Mouse (Mus musculus) heart, postnatal 0 days (tissue): ENCODE measurements at regions not wholly inside any gene's neighbourhood (a gene's known extent, or its start where the extent isn't known, plus 50 kb on each side); places are given as distances from the start of the nearest gene placed in this dataset.

Source experiments
- ATAC-seq: fragments of 200-750 bp; cut with Nextera tagmentation; 2 replicates; pipeline ENCODE4 v1.8.0; 2017; ENCODE audit warnings: low read depth, moderate number of reproducible peaks, moderate library complexity; ENCODE audit not compliant: insufficient read depth
- DNase-seq: peaks from one replicate; pipeline ENCODE4 v3.0.0-alpha.2; 2016; ENCODE audit warnings: low spot score
- H3K27ac ChIP-seq: fragments of 300-500 bp; sonication (generic); 2 replicates; pipeline ENCODE4 v1.5.1; 2014; ENCODE audit warnings: low read depth, mild to moderate bottlenecking
- H3K27me3 ChIP-seq: fragments of 300-500 bp; sonication (generic); 2 replicates; pipeline ENCODE4 v1.6.1; 2014; ENCODE audit warnings: low read length, mixed read lengths; ENCODE audit not compliant: control insufficient read depth, insufficient read depth
- H3K36me3 ChIP-seq: fragments of 300-500 bp; sonication (generic); replicated peaks from 2 replicates; pipeline ENCODE4 v1.6.1; 2014; ENCODE audit warnings: low read length, mixed read lengths; ENCODE audit not compliant: control insufficient read depth, insufficient read depth
- H3K4me1 ChIP-seq: fragments of 300-500 bp; sonication (generic); 2 replicates; pipeline ENCODE4 v1.6.1; 2014; ENCODE audit warnings: antibody characterized with exemption; ENCODE audit not compliant: control insufficient read depth, insufficient read depth
- H3K4me2 ChIP-seq: fragments of 300-500 bp; sonication (generic); 2 replicates; pipeline ENCODE4 v1.6.1; 2014; ENCODE audit warnings: low read depth, mild to moderate bottlenecking, low read length, moderate library complexity
- H3K4me3 ChIP-seq: fragments of 300-500 bp; sonication (generic); 2 replicates; pipeline ENCODE4 v1.5.1; 2014; ENCODE audit warnings: low read depth, low read length
- H3K9ac ChIP-seq: fragments of 300-500 bp; sonication (generic); replicated peaks from 2 replicates; pipeline ENCODE4 v1.6.1; 2014; ENCODE audit warnings: low read depth, low read length, mixed read lengths
- H3K9me3 ChIP-seq: fragments of 300-500 bp; sonication (generic); replicated peaks from 2 replicates; pipeline ENCODE4 v1.6.1; 2016; ENCODE audit warnings: low read length; ENCODE audit not compliant: control insufficient read depth
- CTCF ChIP-seq: IDR thresholded peaks from 2 replicates; pipeline ENCODE4 v1.5.1; 2016; ENCODE audit warnings: antibody characterized with exemption, control low read depth, low read depth
- EP300 ChIP-seq: IDR thresholded peaks from 2 replicates; pipeline ENCODE4 v1.6.1; 2016; ENCODE audit warnings: antibody characterized with exemption, low read depth
- WGBS: fragments of 180-500 bp; shearing (Covaris S2); extraction: QIAGEN DNeasy Blood & Tissue Kit; methylation state at CpG from one replicate; pipeline ENCODE4 v1.1.7; 2014; 5-methylcytosine and 5-hydroxymethylcytosine counted together

GRCm38 (mm10) chr2:11005806-11006205 lies 166.1 kb upstream of the Prkcq start:
- Histone ChIP-seq H3K27me3 (no peaks in the 10 kb centered on the region), H3K4me3 (no peak overlapping the region), H3K4me1 (no peaks in the 10 kb centered on the region), H3K4me2 (no peak overlapping the region), H3K36me3 (no peaks in the 10 kb centered on the region), H3K27ac (no peak overlapping the region), H3K9ac (no peak overlapping the region), H3K9me3 (no peaks in the 10 kb centered on the region)
- no peak for TF ChIP-seq CTCF
- TF ChIP-seq EP300, result no peak
- ATAC-seq (no peak), DNase-seq (no peak)
- 54% methylated on average over 2 of the region's 2 CpGs for WGBS

GRCm38 (mm10) chr2:11011041-11011962 lies 160.6 kb upstream of the Prkcq start:
- Histone ChIP-seq H3K9ac (no peak overlapping the region), H3K27ac (no peak overlapping the region)
- DNase-seq, result no peak

GRCm38 (mm10) chr2:11012312-11012860 lies 159.5 kb upstream of the Prkcq start:
- H3K9ac ChIP-seq, result no peak overlapping the region
- H3K4me3 ChIP-seq, result no peak overlapping the region
- 69% methylated on average over 4 of the region's 4 CpGs for WGBS
- TF ChIP-seq CTCF (no peak), EP300 (no peak)
- no peaks in the 10 kb centered on the region for H3K9me3 ChIP-seq
- ATAC-seq (no peak), DNase-seq (no peak)
- no peaks in the 10 kb centered on the region for H3K4me1 ChIP-seq
- H3K36me3 ChIP-seq, result no peaks in the 10 kb centered on the region
- no peak overlapping the region for H3K4me2 ChIP-seq
- no peaks in the 10 kb centered on the region for H3K27me3 ChIP-seq
- no peak overlapping the region for H3K27ac ChIP-seq

More at GRCm38 (mm10) chr2:11011041-11011962, 160.6 kb upstream of the Prkcq start:
- H3K4me3 ChIP-seq, result no peak overlapping the region
- no peaks in the 10 kb centered on the region for H3K27me3 ChIP-seq
- no peaks in the 10 kb centered on the region for H3K9me3 ChIP-seq
- WGBS, result 68% methylated on average over 11 of the region's 11 CpGs
- TF ChIP-seq CTCF (no peak), EP300 (no peak)
- no peak for ATAC-seq
- H3K36me3 ChIP-seq, result no peaks in the 10 kb centered on the region
- H3K4me2 ChIP-seq, result no peak overlapping the region
- no peaks in the 10 kb centered on the region for H3K4me1 ChIP-seq

GRCm38 (mm10) chr2:11013154-11013553 lies 158.8 kb upstream of the Prkcq start:
- Histone ChIP-seq H3K9ac (no peak overlapping the region), H3K9me3 (no peaks in the 10 kb centered on the region), H3K4me3 (no peak overlapping the region), H3K27ac (no peak overlapping the region), H3K36me3 (no peaks in the 10 kb centered on the region), H3K4me1 (no peaks in the 10 kb centered on the region), H3K4me2 (no peak overlapping the region), H3K27me3 (no peaks in the 10 kb centered on the region)
- TF ChIP-seq EP300 (no peak), CTCF (no peak)
- DNase-seq, result no peak
- 82% methylated on average over 3 of the region's 3 CpGs for whole genome bisulfite sequencing
- no peak for ATAC-seq

GRCm38 (mm10) chr2:11016446-11016845 lies 155.5 kb upstream of the Prkcq start:
- WGBS, result 41% methylated on average over 1 of the region's 1 CpGs
- Histone ChIP-seq H3K9me3 (no peaks in the 10 kb centered on the region), H3K27me3 (no peaks in the 10 kb centered on the region), H3K9ac (no peak overlapping the region), H3K36me3 (no peaks in the 10 kb centered on the region), H3K27ac (no peak overlapping the region), H3K4me1 (no peaks in the 10 kb centered on the region), H3K4me3 (no peak overlapping the region), H3K4me2 (no peak overlapping the region)
- no peak for ATAC-seq
- DNase-seq, result no peak
- TF ChIP-seq EP300 (no peak), CTCF (no peak)
